Mouse (Mus musculus): ENCODE measurements around the gene Arrdc1.

DNA sequence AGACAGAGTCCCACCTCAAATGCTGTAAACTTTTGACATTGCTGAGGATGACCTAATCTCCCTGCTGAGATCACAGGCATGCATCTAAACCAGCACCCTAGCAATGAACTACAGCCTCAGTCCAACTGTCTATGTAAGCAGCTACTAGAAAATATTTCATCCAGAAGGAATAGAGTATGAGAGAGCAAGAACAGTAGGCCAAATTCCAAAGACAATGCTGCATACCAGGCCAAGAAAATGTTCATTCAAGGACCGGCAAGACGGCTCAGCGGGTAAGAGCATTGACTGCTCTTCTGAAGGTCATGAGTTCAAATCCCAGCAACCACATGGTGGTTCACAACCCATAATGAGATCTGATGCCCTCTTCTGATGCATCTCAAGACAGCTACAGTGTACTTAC lies 20.3 kb downstream of the Arrdc1 start:
- TF ChIP-seq POLR2A (IDR thresholded peaks at IDR 0.05; ENCODE audit: control insufficient read depth, extremely low read depth, insufficient read depth, low read length, poor library complexity): no peak
- no peak for TF ChIP-seq CTCF (IDR thresholded peaks at IDR 0.05; ENCODE audit: borderline replicate concordance, control insufficient read depth, extremely low read depth, insufficient read depth, low read length, poor library complexity)

All from thymus, adult 2 months (tissue).